Mouse (Mus musculus) gastrocnemius, adult 8-10 months (tissue): ENCODE data around the gene Gmfb. TPM values are rescaled to one million over a fixed set of nuclear protein-coding genes. Genes with fewer than 3 reads are reported as not detected.
"Not testable (repeated sequence)": the region's sequence is repeated elsewhere in the genome, so short reads cannot be mapped to it uniquely, and the experiment has no call there.

Experiments
- DNase-seq, 2 experiments: peaks; one replicate each; pipeline ENCODE4 v3.0.0; 2022; ENCODE audit warnings: low spot score in 2 of 2
- total RNA-seq, 4 experiments: library from RNA; stranded (reverse); gene quantifications; 2 replicates each; pipeline ENCODE4 v1.2.4; 2022

The Gmfb gene
- 10 to 100 TPM; 15.3 to 20.5 (median 19.2) TPM for total RNA-seq

GRCm38 (mm10) chr14:46821873-46822716, at the start of gene Gmfb:
TSS of gene Gmfb (minus strand) at chr14:46822242.
- DNase-seq = peak; percentile 91 to 95

- no peak for DNase-seq
These were observed 40.9 kb upstream of the Gmfb start for GRCm38 (mm10) chr14:46862922-46863321.

GRCm38 (mm10) chr14:46853677-46854076, 31.6 kb upstream of the Gmfb start:
- DNase-seq = no peak

- DNase-seq = no peak
These were observed 27.7 kb upstream of the Gmfb start for GRCm38 (mm10) chr14:46849769-46850168.

- DNase-seq = no peak
These were observed 26.7 kb upstream of the Gmfb start for GRCm38 (mm10) chr14:46848736-46849135.

GRCm38 (mm10) chr14:46848063-46848590, 26.1 kb upstream of the Gmfb start:
- no peak for DNase-seq

- no peak for DNase-seq
These were observed 23.7 kb upstream of the Gmfb start for GRCm38 (mm10) chr14:46845706-46846105.

- DNase-seq = no peak
These were observed 17.3 kb upstream of the Gmfb start for GRCm38 (mm10) chr14:46839326-46839725.

- DNase-seq = no peak
These were observed 10.6 kb upstream of the Gmfb start for GRCm38 (mm10) chr14:46832354-46833272.

GRCm38 (mm10) chr14:46831837-46832333, 9.8 kb upstream of the Gmfb start, which contains the start of gene Cgrrf1:
TSS of gene Cgrrf1 (plus strand) at chr14:46832125.
- DNase-seq = peak; percentile 94 to 97

GRCm38 (mm10) chr14:46831295-46831694, 9.3 kb upstream of the Gmfb start:
- DNase-seq = no peak

- no peak for DNase-seq
These were observed 5.4 kb upstream of the Gmfb start for GRCm38 (mm10) chr14:46827430-46827829.

GRCm38 (mm10) chr14:46823996-46824395, 2.0 kb upstream of the Gmfb start:
- DNase-seq = no peak

GRCm38 (mm10) chr14:46821271-46821872, 670 bp downstream of the Gmfb start:
- no peak for DNase-seq

- not testable (repeated sequence) for DNase-seq
These were observed 2.1 kb downstream of the Gmfb start for GRCm38 (mm10) chr14:46819961-46820360.

GRCm38 (mm10) chr14:46818743-46819142, 3.3 kb downstream of the Gmfb start:
- no peak for DNase-seq

- no peak for DNase-seq
These were observed 5.0 kb downstream of the Gmfb start for GRCm38 (mm10) chr14:46816916-46817622.

GRCm38 (mm10) chr14:46815640-46816039, 6.4 kb downstream of the Gmfb start:
- no peak for DNase-seq

- no peak for DNase-seq
These were observed 14.1 kb downstream of the Gmfb start for GRCm38 (mm10) chr14:46807927-46808326.

GRCm38 (mm10) chr14:46806186-46806585, 15.9 kb downstream of the Gmfb start:
- no peak for DNase-seq

- no peak for DNase-seq
These were observed 18.3 kb downstream of the Gmfb start for GRCm38 (mm10) chr14:46803791-46804190.
